Mouse (Mus musculus) liver, embryonic 14.5 days (tissue): ENCODE measurements around the gene Ppp5c.
"Not testable (repeated sequence)": the region's sequence is repeated elsewhere in the genome, so short reads cannot be mapped to it uniquely, and the experiment has no call there.

Source experiments
- CTCF ChIP-seq: IDR thresholded peaks from 2 replicates; pipeline ENCODE4 v1.5.1; 2016; ENCODE audit warnings: antibody characterized with exemption, low read depth, control low read depth
- EP300 ChIP-seq: IDR thresholded peaks from 2 replicates; pipeline ENCODE4 v1.6.1; 2016; ENCODE audit warnings: antibody characterized with exemption, low read depth

DNA sequence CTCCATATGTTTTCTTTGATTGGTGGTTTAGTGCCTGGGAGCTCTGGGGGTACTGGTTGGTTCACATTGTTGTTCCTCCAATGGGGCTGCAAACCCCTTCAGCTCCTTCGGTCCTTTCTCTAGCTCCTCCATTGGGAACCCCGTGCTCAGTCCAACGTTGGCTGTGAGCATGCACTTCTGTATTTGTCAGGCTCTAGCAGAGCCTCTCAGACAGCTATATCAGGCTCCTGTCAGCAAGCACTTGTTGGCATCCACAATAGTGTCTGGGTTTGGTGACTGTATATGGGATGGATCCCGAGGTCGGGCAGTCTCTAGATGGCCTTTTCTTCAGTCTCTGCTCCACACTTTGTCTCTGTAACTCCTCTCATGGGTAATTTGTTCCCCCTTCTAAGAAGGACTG, 39.9 kb upstream of the Ppp5c start:
- not testable (repeated sequence) for TF ChIP-seq CTCF, EP300
